Mouse (Mus musculus) T-helper 2 cell (primary cell): ENCODE measurements around the gene Pinlyp.

Experiments used
- in situ Hi-C: fragments of 300-600 bp; cut with MboI, MseI; formaldehyde crosslinking; loops from one replicate; pipeline ENCODE4 v1.15.1; 2025; ENCODE audit warnings: high pct_unique_total_duplicates

The Pinlyp gene

DNA sequence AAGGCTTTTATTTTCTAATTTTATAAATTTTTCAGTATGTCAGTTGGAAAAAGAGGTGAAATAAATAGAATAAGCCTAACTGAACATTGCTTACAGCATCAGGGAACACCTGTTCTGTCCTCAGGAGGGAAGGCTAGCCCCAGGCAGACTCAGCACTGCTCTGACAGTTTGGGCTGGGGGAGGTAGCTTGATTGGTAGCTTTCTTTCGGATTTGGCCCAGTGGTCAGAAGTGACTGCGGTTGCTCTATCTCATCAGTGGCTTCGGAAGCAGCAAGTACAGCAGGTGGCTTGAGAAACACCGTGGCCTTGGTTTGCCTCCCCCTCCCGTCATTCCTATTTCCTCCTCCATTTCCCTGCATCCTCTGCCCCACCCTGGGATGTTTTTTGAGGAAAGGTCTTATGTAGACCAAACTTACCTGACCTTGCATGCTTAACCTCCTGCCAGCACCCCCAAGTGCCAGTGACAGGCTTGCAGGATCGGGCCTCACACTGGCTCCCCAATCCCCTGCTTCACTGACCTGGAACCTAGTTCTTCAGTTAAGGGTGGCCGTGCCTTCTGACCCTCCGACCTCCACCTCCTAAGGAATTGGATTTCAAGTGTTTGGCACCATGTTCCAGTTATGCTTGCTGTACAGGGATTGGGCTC lies 17.4 kb upstream of the Pinlyp start:
- in situ Hi-C loops: no loop called here

DNA sequence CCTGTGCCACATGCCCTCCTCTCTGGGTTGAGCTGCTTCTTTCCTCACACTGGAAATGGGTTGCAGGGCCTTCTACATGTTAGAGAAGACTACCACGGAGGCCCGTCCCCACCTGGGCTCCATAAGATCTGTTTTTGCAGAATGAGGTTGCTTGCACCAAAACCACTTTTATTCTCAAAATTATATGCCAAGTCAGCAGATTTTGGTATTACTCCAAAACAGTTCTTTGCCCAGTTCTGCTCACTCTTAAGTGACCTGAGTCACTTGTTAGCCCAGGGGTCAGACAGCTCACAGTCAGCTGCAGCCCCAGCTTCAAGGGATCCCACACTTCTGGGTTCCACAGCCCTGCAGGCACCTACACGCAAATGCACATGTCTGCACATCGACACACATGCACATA lies 15.5 kb upstream of the Pinlyp start:
- in situ Hi-C loops: no loop called here

DNA sequence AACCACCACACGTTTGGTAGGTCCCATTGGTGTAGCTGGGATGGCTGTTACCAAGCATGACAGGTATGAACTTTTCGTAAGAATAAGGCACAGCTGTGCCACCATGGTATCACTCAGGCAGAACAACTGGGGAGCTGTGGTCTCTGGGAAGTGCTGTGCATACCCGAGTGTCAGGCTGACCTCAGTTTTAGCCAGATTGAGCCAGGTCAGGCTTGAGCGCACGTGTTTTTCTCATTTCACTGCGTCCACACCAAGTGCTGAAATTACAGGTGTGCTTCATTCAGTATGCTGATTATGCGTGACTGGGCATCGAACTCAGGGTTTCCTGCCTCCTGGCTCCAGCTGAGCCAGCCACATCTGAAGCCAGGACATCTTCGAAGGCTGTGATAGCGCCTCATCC lies 9.9 kb upstream of the Pinlyp start:
- in situ Hi-C loops: no loop called here

DNA sequence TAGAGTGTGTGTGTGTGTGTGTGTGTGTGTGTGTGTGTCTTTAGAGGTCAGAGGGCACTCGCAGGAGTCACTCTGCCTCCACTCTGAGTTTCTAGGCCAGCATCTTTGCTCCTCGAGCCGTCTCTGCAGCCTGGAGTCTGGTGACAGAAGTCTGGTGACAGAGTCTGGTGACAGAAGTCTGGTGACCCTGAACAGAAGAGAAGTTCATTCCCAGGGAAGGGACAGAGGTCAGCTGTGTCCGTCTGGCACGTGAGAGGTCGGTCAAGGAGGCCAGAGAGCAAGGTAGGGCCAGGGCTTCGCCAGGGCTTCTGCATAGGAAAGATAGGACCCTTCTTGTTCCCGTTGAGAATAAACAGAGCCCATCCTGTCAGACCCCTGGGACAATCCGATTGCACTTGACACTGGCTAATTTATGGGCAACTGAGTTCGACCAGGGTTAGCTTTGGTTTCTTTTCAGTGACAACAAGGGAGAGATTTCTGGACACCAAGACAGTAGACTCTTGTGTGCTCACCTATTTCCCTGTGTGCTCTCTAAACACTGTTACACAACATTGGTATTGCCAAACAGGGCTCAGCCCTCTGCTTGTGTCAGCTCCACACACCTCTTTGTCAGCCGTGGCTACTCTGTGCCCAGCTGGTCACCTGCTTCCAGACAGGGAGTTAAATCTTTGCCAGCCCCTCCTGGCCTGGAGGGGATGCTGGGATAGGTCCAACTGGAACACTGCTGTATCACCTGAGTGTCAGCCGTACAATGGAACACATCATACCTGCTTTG lies 6.3 kb upstream of the Pinlyp start:
- in situ Hi-C loops: no loop called here

DNA sequence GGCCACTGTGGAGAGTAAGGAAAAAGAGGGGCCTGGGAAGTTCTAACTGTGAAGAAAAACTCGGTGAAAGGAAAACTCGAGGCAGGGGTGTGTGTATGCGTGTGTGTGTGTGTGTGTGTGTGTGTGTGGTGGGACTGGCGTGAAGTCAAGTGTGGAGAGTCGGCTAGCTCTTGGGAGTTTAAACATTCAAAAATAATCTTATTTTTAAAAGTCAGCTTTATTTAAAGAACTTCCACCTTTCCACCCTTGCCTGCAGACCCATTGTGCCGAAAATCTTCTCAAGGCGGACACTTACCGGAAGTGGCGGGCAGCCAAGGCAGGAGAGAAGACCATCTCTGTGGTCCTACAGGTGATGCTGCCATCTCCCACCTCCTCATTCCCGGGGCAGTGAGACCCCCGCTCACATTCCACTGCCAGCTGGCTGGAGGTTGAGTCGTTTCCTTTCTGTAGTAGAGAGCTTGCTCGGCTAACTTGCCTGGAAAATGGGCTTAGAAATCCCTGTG lies 1.7 kb upstream of the Pinlyp start:
- in situ Hi-C loops: no loop called here

DNA sequence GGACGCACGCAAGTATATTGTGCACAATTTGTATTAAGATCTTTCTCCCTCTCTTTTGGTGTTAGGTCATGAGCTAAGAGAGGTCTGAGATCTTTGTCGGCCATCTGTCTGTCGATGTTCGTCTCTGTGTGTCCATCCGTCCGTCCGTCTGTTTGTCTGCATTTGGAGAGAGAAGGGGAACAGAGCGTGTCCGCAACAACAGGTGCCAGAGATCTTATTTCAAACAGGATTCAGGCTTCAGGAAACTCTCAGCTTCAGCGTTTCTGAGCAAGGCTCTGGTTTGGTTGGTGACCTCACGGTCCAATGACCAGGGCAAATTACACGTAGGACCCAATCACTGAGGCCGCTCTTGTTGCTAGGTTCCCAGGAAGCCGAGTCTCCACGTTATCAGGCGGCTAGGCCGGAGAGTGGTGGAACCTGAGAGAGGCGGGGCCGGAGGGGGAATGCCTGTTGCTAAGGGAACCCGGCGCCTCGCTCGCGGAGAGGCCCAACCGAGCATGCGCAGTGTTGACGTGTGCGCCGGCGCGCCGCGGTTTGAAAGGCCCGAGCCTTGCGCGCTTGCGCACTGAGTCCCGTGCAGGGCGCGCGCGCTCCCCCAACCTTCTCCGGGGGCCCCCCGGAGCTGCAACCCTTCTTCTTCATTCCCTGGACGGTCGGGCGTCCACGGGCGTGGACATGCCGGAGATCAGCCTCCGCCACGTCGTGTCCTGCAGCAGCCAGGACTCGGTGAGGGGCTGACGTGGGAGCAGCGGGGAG lies 894 bp upstream of the Pinlyp start:
- in situ Hi-C loops: no loop called here

DNA sequence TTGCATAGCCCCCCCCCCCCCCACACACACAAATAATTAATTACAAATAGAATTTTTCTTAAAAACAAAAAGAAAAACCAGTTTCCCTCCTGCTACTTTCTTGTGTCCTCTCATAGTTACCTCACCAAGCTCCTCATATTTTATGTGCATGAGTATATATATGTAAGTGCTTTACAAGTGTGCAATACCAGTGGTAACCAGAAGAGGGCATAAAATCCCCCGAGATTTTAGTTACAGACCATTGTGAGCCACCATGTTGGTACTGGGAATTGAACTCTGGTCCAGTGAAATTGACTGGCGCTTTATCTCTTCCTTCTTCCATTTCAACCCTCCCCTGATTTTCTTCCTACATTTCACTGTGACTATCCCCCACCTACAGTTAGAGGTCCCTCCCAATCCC lies 1.4 kb downstream of the Pinlyp start:
- in situ Hi-C loops: no loop called here

DNA sequence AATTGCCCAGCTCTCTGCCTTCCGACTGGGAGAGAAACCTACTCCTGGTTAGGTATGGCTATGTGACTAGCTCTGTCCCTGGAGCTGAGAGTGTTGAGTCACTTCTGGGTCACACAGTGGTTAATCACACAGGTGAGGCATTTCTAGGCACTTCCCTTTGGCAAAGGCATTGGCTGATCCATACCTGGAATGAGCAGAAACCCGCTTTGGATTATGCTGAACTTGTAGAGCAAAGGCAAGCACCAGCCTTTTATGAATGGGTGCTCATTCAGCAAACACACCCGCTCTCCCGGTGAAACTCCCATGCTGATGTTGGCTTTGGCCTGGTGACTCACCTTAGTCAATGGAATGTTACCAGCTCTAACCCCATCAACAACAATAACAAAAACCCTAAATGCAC lies 6.2 kb downstream of the Pinlyp start:
- in situ Hi-C loops: loop anchor here (5.0 kb wide), 1 partner anchor 33 kb away; no protein-coding TSS in a partner anchor

DNA sequence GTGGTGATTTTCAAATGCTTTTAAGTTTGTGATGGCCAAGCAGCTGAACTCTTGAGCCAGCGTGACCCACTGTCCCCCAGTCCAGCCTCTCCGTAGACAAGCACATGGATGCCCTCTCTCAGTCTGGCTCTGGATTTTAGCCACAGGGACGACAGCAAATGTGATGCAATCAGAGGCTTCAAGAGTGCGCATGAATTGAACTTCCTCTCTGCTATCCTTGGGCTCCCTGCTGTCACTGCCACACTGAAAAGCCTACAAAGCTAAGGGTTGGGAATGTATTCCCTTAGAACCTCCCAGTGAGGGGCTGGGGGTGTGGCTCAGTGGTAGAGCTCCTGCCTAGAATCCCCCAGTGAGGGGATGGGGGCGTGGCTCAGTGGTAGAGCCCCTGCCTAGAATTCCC lies 7.2 kb downstream of the Pinlyp start:
- in situ Hi-C loops: loop anchor here (5.0 kb wide), 1 partner anchor 34 kb away; no protein-coding TSS in a partner anchor

DNA sequence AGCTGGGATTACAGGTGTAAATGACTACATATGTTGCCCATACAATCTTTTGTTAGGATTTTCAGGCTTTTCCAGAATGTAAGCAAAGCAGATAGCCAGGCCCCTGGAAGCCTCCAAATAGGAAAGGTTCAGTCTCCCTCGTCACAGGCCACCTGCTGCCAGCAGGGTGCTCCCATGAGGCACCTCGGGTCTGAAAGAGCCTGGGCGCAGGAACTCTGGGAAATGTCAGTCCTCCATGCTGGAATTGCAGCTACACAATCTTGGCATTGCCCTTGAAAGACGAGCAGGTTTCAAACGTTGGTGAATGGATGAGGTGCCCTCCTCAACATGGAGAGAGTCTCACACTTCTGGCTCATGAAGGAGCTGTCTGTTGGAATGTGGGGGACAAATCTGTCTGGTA lies 7.8 kb downstream of the Pinlyp start:
- in situ Hi-C loops: loop anchor here (5.0 kb wide), 1 partner anchor 34 kb away; no protein-coding TSS in a partner anchor

DNA sequence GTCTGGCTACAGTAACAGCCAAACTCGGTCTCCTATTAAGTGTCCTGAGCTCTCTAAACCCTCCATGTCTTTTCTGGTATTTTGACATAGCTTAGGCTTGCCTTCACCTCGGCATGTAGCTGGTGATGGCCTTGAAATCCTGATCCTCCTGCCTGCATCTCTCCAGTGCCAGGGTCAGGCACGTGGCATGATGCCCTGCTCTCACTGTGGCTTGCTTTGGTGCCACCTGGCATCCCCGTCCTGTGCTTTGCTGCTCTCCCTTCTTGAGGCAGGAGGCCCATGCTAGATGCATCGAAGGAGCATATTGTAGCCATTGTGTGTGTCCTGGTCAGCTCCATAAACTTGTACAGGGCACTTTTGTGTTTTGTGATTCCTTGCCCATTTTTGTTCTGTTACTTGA lies 8.3 kb downstream of the Pinlyp start:
- in situ Hi-C loops: loop anchor here (5.0 kb wide), 1 partner anchor 35 kb away; no protein-coding TSS in a partner anchor

DNA sequence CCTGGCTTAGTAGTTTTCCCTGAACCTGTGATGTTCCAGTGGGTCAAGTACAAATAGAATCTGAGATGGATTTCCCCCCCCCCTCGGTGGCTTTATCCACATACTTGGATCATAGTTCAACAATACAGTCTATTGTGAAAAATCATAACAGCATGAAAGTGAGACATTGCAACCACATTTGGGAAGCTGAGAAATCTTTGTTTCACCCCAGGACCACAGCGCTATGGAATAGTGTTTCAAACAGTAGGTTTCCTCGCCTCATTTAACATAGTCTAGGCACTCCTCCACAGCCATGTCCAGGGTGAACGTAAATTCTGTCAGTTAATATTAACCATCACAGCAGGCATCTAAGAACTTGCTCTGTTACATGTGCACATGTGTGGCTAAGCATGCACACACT lies 8.8 kb downstream of the Pinlyp start:
- in situ Hi-C loops: loop anchor here (5.0 kb wide), 1 partner anchor 35 kb away; no protein-coding TSS in a partner anchor

DNA sequence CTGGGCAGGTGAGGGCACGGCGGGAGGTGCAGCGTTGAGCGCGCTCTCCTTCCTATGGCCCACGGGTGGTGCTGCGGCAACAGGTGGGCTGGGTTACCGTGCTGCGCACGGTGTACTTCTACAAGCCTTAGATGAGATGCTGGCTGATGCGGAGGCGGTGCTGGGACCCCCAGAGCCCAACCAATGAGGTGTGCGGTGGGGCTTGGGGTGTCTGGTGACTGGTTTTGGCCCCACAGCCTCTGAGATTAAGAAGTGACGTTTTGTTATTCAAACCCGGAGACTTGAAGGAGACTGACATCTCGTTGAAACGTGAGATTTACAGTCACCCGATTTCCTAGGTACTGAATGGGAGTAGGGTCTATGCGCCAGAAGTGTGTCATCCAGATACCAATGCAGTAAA lies 11.6 kb downstream of the Pinlyp start:
- in situ Hi-C loops: loop anchor here (5.0 kb wide), 1 partner anchor 78 kb away; the partner anchor contains the start of gene Phldb3

DNA sequence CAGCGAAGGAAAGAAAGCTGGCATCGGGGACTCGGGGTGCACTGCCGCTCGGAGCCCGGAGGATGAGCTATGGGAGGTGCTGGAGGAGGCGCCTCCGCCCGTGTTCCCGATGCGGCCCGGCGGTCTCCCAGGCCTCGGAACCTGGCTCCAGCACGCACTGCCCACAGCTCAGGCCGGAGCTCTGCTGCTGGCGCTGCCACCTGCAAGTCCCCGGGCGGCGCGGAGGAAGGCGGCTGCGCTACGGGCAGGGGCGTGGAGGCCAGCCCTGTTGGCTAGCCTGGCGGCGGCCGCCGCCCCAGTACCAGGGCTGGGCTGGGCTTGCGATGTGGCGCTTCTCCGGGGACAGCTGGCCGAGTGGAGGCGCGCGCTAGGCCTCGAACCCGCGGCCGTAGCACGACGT lies 12.1 kb downstream of the Pinlyp start:
- in situ Hi-C loops: loop anchor here (5.0 kb wide), 1 partner anchor 78 kb away; the partner anchor contains the start of gene Phldb3

DNA sequence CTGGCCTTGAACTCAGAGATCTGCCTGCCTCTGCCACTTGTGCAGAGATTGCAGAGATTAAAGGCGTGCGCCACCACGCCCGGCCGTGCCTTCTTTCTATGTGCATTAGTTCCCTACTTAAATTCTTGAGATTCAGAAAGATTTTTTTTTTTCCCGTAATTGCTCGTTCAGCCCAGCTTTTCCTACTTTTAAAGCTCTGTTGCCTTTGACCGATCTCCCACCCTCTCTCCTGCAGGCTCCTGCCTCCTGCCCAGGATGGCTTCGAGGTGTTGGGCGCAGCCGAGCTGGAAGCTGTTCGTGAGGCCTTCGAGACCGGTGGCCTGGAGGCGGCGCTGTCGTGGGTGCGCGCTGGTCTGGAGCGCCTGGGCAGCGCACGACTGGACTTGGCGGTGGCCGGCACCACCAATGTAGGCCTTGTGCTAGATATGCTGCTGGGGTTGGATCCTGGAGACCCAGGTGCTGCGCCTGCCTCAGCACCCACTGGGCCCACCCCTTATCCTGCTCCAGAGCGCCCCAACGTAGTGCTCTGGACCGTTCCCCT lies 12.8 kb downstream of the Pinlyp start:
- in situ Hi-C loops: loop anchor here (5.0 kb wide), 1 partner anchor 79 kb away; the partner anchor contains the start of gene Phldb3

DNA sequence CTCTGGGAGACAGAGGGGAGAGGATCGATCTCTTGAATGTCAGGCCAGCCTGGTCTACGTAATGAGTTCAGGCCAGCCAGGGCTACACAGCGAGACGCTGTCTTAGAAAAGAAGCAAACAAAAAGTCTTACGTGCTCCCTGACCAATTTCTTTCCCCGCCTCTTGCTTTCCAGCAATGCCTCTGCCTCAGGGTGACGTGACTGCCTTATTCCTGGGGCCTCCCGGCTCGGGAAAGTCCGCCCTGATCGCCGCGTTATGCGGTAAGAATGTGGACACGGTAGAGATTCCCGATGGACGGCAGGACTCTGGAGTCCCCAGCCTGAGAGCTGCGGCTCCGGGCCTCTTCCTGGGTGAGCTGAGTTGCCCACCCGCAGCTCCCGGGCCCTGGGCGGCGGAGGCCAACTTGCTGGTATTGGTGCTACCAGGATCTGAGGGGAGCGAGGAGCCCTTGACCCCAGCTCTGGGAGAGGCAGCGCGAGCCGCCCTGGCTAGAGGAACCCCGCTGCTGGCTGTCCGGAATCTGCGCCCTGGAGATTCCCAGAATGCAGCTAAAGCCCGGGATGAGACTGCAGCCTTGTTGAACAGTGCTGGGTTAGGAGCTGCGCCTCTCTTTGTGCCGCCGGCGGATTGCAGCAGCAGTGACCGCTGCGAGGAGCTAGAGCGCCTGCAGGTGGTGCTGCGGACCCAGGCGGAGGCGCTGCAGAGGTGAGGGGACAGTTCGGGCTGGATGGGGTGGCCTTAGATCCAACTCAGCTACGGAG lies 14.5 kb downstream of the Pinlyp start:
- in situ Hi-C loops: loop anchor here (5.0 kb wide), 1 partner anchor 81 kb away; the partner anchor contains the start of gene Phldb3

DNA sequence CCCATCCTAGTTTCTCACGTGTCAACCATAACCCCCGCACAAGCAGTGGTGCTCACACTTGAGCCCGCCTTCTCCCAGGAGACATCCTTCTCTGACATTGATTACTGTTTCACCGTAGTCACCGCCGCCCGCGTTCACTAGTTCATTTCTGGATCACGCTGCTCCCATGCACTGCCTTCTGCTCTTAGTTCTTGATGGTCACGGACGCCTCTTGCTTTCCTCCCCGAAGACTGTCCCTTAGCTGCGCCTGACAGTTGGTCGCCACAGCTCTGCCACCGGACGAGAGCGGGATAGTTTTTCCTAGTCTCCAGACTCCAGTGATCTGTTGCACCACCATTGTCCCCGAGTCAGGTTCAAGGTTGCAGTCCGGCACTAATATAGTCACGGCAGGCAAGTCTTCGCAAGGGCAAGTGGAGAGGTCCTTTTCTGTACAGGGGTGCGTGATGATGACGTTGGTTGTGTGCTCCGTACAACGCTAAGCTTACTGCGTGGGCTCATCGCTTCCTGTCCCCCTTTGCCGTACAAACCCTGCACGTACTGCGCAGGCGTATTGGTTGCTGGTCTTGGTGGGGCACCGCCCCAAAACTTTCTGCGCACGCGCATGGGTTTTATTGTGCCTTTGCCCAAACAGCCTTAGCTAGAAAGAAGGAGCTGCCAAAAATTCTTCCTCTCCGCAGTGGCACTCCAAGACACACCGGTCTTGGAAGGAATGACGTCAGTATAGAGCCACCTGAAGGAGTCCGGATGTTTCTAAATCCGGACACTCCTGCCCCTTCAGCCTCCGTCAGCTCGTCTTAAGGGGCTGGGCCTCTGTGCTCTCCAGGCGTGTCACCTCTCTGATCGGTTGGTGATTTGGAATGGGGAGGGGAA lies 15.6 kb downstream of the Pinlyp start, which contains the start of gene Irgq:
TSS of gene Irgq (plus strand) at position 628 of the 870 bp plus-strand sequence.
- in situ Hi-C loops: loop anchor here (5.0 kb wide), 1 partner anchor 82 kb away; the partner anchor contains the start of gene Phldb3

DNA sequence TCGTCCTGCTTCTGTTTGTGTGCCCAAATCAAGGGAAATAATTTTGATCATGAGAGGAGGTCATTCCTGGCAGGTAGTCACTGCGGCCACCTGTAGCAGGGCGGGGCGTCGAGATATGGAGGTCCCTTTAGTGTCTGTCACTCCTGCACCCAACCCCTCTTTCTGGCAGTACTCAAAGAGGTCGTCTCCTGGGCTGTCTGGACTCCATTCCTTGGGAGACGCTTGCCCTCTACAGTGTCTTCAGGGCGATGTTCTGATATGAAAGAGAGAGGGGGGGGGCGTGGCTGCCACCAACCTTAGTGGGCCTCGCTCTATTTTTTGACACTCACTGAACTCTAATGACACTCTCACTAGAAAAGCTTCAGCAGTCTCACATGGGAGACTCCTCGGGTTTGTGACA lies 16.3 kb downstream of the Pinlyp start:
- in situ Hi-C loops: no loop called here

DNA sequence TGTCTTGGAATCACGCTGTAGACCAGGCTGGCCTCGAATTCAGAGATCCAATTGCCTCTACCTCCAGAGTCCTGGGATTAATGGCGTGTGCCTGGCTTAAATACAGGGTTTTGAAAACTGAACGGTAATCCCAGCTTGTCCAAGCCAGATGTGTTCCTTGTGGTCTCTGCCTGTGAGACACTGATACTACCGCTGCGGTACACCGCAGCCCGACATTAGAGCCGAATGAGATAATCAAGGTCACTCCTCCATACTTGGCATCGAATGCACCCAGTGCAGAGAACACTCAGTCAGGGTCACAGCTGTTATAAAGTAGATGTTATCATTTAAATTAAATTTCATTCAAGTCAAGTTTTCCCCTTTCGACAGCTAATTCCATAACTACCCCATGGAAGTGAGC lies 17.1 kb downstream of the Pinlyp start:
- in situ Hi-C loops: no loop called here
